In the genomic region with DNA sequence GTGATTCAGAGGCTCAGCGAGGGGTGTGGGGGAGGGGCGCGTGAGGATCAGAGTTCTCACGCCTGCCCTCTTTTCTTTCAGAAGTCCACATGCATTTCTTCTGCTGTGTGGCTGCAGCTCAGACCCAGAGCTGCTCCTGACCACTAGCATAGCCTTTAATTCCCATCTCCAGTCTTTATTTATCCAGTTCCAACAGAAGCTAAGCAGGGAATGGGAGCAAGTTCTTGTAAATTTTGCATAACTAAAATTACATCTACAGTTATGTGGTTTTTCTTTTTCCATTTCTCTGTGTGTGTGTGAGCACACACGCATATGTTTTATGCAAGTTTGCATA, we compare ENCODE assay signal across 8 mouse cellular contexts. TPM values are rescaled to one million over a fixed set of nuclear protein-coding genes. Genes with fewer than 3 reads are reported as not detected.
A peak's percentile ranks its signal among the peaks of the same experiment; 100 is the strongest.
DNase-seq lines count a peak whose midpoint lies in the region; ATAC-seq lines count a peak whose summit lies in the region.

No protein-coding gene starts in this region.

- peak overlapping the region; percentile 63 for H3K4me2 ChIP-seq in heart, embryonic 16.5 days (ENCODE audit: low read depth, low read length)
- H3K4me2 ChIP-seq in embryonic facial prominence, embryonic 12.5 days (replicated peaks), result peak overlapping the region; percentile 44
- peak overlapping the region; percentile 50 for H3K4me2 ChIP-seq in hindbrain, embryonic 15.5 days
- peak overlapping the region; percentile 38 for H3K4me2 ChIP-seq in midbrain, embryonic 12.5 days (replicated peaks)

- WGBS in heart, embryonic 16.5 days, result 21% methylated on average over 5 of the region's 5 CpGs
- 21% methylated on average over 5 of the region's 5 CpGs for WGBS in embryonic facial prominence, embryonic 12.5 days
- 20% methylated on average over 5 of the region's 5 CpGs for WGBS in hindbrain, embryonic 15.5 days
- WGBS in midbrain, embryonic 12.5 days, result 17% methylated on average over 5 of the region's 5 CpGs

- H3K9me3 ChIP-seq in heart, embryonic 16.5 days (replicated peaks; ENCODE audit: control insufficient read depth, low read length), result 0 out of 2 replicates have a peak, but pooled peaks cover under 1% of the 10 kb centered on the region
- H3K9me3 ChIP-seq in embryonic facial prominence, embryonic 12.5 days, result 0 out of 2 replicates have a peak, but pooled peaks cover 4% of the 10 kb centered on the region
- H3K9me3 ChIP-seq in hindbrain, embryonic 15.5 days, result no peaks in the 10 kb centered on the region
- no peaks in the 10 kb centered on the region for H3K9me3 ChIP-seq in midbrain, embryonic 12.5 days

- H3K36me3 ChIP-seq in heart, embryonic 16.5 days (ENCODE audit: control insufficient read depth, insufficient read depth), result no peaks in the 10 kb centered on the region
- H3K36me3 ChIP-seq in embryonic facial prominence, embryonic 12.5 days, result no peaks in the 10 kb centered on the region
- no peaks in the 10 kb centered on the region for H3K36me3 ChIP-seq in hindbrain, embryonic 15.5 days
- no peaks in the 10 kb centered on the region for H3K36me3 ChIP-seq in midbrain, embryonic 12.5 days

- no peak for ATAC-seq in heart, embryonic 16.5 days (replicated peaks; ENCODE audit: extremely low read depth, insufficient read depth, low FRiP score)
- ATAC-seq in embryonic facial prominence, embryonic 12.5 days (ENCODE audit: insufficient number of reproducible peaks, insufficient read depth, low FRiP score, low TSS enrichment), result no peak
- no peak; the same call in 1 of the 2 replicates for ATAC-seq in hindbrain, embryonic 15.5 days (ENCODE audit: low FRiP score, low read depth)
- no peak for ATAC-seq in midbrain, embryonic 12.5 days (ENCODE audit: low FRiP score, low read depth)
- ATAC-seq in activated CD4-positive, CD25-positive, alpha-beta regulatory T cell, adult 4 months, result no peak

- H3K27me3 ChIP-seq in heart, embryonic 16.5 days (ENCODE audit: control insufficient read depth, insufficient read depth, low read length), result no peaks in the 10 kb centered on the region
- no peaks in the 10 kb centered on the region for H3K27me3 ChIP-seq in embryonic facial prominence, embryonic 12.5 days
- H3K27me3 ChIP-seq in hindbrain, embryonic 15.5 days, result no peaks in the 10 kb centered on the region
- H3K27me3 ChIP-seq in midbrain, embryonic 12.5 days, result peaks cover 3% of the 10 kb centered on the region; the same call in 1 of the 2 replicates

- peak overlapping the region; percentile 14; the same call in 1 of the 2 replicates for H3K9ac ChIP-seq in heart, embryonic 16.5 days (ENCODE audit: low read length)
- no peak overlapping the region for H3K9ac ChIP-seq in embryonic facial prominence, embryonic 12.5 days
- peak overlapping the region; percentile 19; the same call in 1 of the 2 replicates for H3K9ac ChIP-seq in hindbrain, embryonic 15.5 days
- no peak overlapping the region for H3K9ac ChIP-seq in midbrain, embryonic 12.5 days (replicated peaks)

- peak overlapping the region; percentile 41; the same call in 1 of the 2 replicates for H3K4me3 ChIP-seq in heart, embryonic 16.5 days (ENCODE audit: low read length)
- 0 out of 2 replicates have a peak overlapping the region, but pooled peaks have one; percentile 14 for H3K4me3 ChIP-seq in embryonic facial prominence, embryonic 12.5 days
- H3K4me3 ChIP-seq in hindbrain, embryonic 15.5 days, result 0 out of 2 replicates have a peak overlapping the region, but pooled peaks have one; percentile 19
- no peak overlapping the region for H3K4me3 ChIP-seq in midbrain, embryonic 12.5 days

- DNase-seq in heart, adult 9 months (ENCODE audit: low spot score in 2 of 2), result no peak
- DNase-seq in left cerebral cortex, postnatal 4 days, result no peak
- no peak for DNase-seq in urinary bladder, postnatal 4 days (ENCODE audit: low spot score in 2 of 2)

- intact Hi-C loops in left cerebral cortex, postnatal 4 days (cut with DNase I), result loop anchor here (10.0 kb wide), 1 partner anchor 228 kb away; a partner anchor contains a TSS

- no peak overlapping the region for H3K27ac ChIP-seq in heart, embryonic 16.5 days (ENCODE audit: low read length)
- H3K27ac ChIP-seq in embryonic facial prominence, embryonic 12.5 days, result no peak overlapping the region
- H3K27ac ChIP-seq in hindbrain, embryonic 15.5 days (replicated peaks), result no peak overlapping the region
- H3K27ac ChIP-seq in midbrain, embryonic 12.5 days (replicated peaks), result no peak overlapping the region

- H3K4me1 ChIP-seq in heart, embryonic 16.5 days (ENCODE audit: control insufficient read depth, insufficient read depth, low read length), result peaks cover 12% of the 10 kb centered on the region
- H3K4me1 ChIP-seq in embryonic facial prominence, embryonic 12.5 days, result no peaks in the 10 kb centered on the region
- H3K4me1 ChIP-seq in hindbrain, embryonic 15.5 days (replicated peaks), result peaks cover 14% of the 10 kb centered on the region
- peaks cover 14% of the 10 kb centered on the region; the same call in 1 of the 2 replicates for H3K4me1 ChIP-seq in midbrain, embryonic 12.5 days

RNA-seq across cellular contexts. Expression of a gene that starts 26.0 kb away (rescaled TPM):
- 2.3 and 3.0 TPM in 2 replicates for polyA plus RNA-seq in heart, embryonic 16.5 days (2015; fragmentation: Nextera tagmentation; extraction: Ambion mirVana)
- polyA plus RNA-seq in embryonic facial prominence, embryonic 12.5 days (2016; fragmentation: Nextera tagmentation; extraction: Ambion mirVana), result 6.4 and 6.6 TPM in 2 replicates
- 3.6 and 4.3 TPM in 2 replicates for polyA plus RNA-seq in hindbrain, embryonic 15.5 days (2015; fragmentation: Nextera tagmentation; extraction: Ambion mirVana)
- polyA plus RNA-seq in midbrain, embryonic 12.5 days (2016; fragmentation: Nextera tagmentation; extraction: Ambion mirVana), result 8.0 and 9.8 TPM in 2 replicates
- 10 to 100 TPM; 13.3 to 14.1 TPM for total RNA-seq in left cerebral cortex, postnatal 4 days (2021)
- 1 to 10 TPM; 1.0 to 1.5 TPM for polyA plus RNA-seq in activated CD4-positive, CD25-positive, alpha-beta regulatory T cell, adult 4 months (2017; shearing (Covaris generic))

Comparison
In these comparisons a context has a peak if more than half of its experiments do, and no peak if none do; other contexts are left out.
1. H3K9ac ChIP-seq: peak in heart, embryonic 16.5 days (single experiment) and hindbrain, embryonic 15.5 days (single experiment); none in embryonic facial prominence, embryonic 12.5 days (single experiment) and midbrain, embryonic 12.5 days (single experiment).
2. Peak in every context shown above with its lines, with median percentiles within 50 percentile points of each other: H3K4me2 ChIP-seq.